Mouse (Mus musculus): ENCODE results near the gene Gadd45gip1. TPM values are rescaled to one million over a fixed set of nuclear protein-coding genes. Genes with fewer than 3 reads are reported as not detected.

Gene Gadd45gip1
- polyA plus RNA-seq, 1 experiment = 45.5 TPM

- 25% methylated on average over 8 of the region's 8 CpGs for WGBS
- Histone ChIP-seq H3K4me3 (replicated peaks; ENCODE audit: insufficient read depth, low read depth, low read length) (no peak overlapping the region), H3K27ac (ENCODE audit: insufficient read depth, low read length) (peak overlapping the region; percentile 27; the same call in 1 of the 2 replicates), H3K4me1 (ENCODE audit: control insufficient read depth, insufficient read depth, low read length) (peaks cover 35% of the 10 kb centered on the region), H3K27me3 (ENCODE audit: control insufficient read depth, insufficient read depth, low read length) (no peaks in the 10 kb centered on the region)
- TF ChIP-seq POLR2A (IDR thresholded peaks at IDR 0.05; ENCODE audit: borderline replicate concordance, insufficient read depth, low read length) (no peak), CTCF (IDR thresholded peaks at IDR 0.05; ENCODE audit: borderline replicate concordance, insufficient read depth, low read depth, low read length) (no peak)
- DNase-seq = peak; percentile 53 to 64
Observed at GRCm38 (mm10) chr8:84837149-84837911, 6.0 kb downstream of the Gadd45gip1 start.

GRCm38 (mm10) chr8:84837912-84838470, 6.7 kb downstream of the Gadd45gip1 start:
- TF ChIP-seq POLR2A (IDR thresholded peaks at IDR 0.05; ENCODE audit: borderline replicate concordance, insufficient read depth, low read length) (no peak), CTCF (IDR thresholded peaks at IDR 0.05; ENCODE audit: borderline replicate concordance, insufficient read depth, low read depth, low read length) (no peak)
- H3K4me3 ChIP-seq (replicated peaks; ENCODE audit: insufficient read depth, low read depth, low read length) = no peak overlapping the region
- DNase-seq = no peak
- no peak overlapping the region for H3K27ac ChIP-seq (ENCODE audit: insufficient read depth, low read length)
- H3K4me1 ChIP-seq (ENCODE audit: control insufficient read depth, insufficient read depth, low read length) = peaks cover 35% of the 10 kb centered on the region
- no peaks in the 10 kb centered on the region for H3K27me3 ChIP-seq (ENCODE audit: control insufficient read depth, insufficient read depth, low read length)
- WGBS = 71% methylated on average over 15 of the region's 15 CpGs

- no peak overlapping the region for H3K27ac ChIP-seq (ENCODE audit: insufficient read depth, low read length)
- no peak overlapping the region for H3K4me3 ChIP-seq (replicated peaks; ENCODE audit: insufficient read depth, low read depth, low read length)
- DNase-seq = no peak
- H3K4me1 ChIP-seq (ENCODE audit: control insufficient read depth, insufficient read depth, low read length) = peaks cover 35% of the 10 kb centered on the region
- H3K27me3 ChIP-seq (ENCODE audit: control insufficient read depth, insufficient read depth, low read length) = no peaks in the 10 kb centered on the region
- no peak for TF ChIP-seq CTCF (IDR thresholded peaks at IDR 0.05; ENCODE audit: borderline replicate concordance, insufficient read depth, low read depth, low read length)
- no peak for TF ChIP-seq POLR2A (IDR thresholded peaks at IDR 0.05; ENCODE audit: borderline replicate concordance, insufficient read depth, low read length)
- WGBS = 74% methylated on average over 5 of the region's 5 CpGs
Observed at GRCm38 (mm10) chr8:84838513-84838912, 7.2 kb downstream of the Gadd45gip1 start.

- H3K4me3 ChIP-seq (replicated peaks; ENCODE audit: insufficient read depth, low read depth, low read length) = no peak overlapping the region
- H3K27ac ChIP-seq (ENCODE audit: insufficient read depth, low read length) = no peak overlapping the region
- H3K4me1 ChIP-seq (ENCODE audit: control insufficient read depth, insufficient read depth, low read length) = peaks cover 30% of the 10 kb centered on the region
- TF ChIP-seq CTCF (IDR thresholded peaks at IDR 0.05; ENCODE audit: borderline replicate concordance, insufficient read depth, low read depth, low read length) = no peak
- TF ChIP-seq POLR2A (IDR thresholded peaks at IDR 0.05; ENCODE audit: borderline replicate concordance, insufficient read depth, low read length) = no peak
- DNase-seq = no peak
- WGBS = 92% methylated on average over 2 of the region's 2 CpGs
- H3K27me3 ChIP-seq (ENCODE audit: control insufficient read depth, insufficient read depth, low read length) = no peaks in the 10 kb centered on the region
Observed at GRCm38 (mm10) chr8:84839411-84839810, 8.1 kb downstream of the Gadd45gip1 start.

- H3K27ac ChIP-seq (ENCODE audit: insufficient read depth, low read length) = peak overlapping the region; percentile 66; the same call in 1 of the 2 replicates
- TF ChIP-seq POLR2A (IDR thresholded peaks at IDR 0.05; ENCODE audit: borderline replicate concordance, insufficient read depth, low read length) (no peak), CTCF (IDR thresholded peaks at IDR 0.05; ENCODE audit: borderline replicate concordance, insufficient read depth, low read depth, low read length) (no peak)
- peaks cover 30% of the 10 kb centered on the region for H3K4me1 ChIP-seq (ENCODE audit: control insufficient read depth, insufficient read depth, low read length)
- no peak for DNase-seq
- H3K27me3 ChIP-seq (ENCODE audit: control insufficient read depth, insufficient read depth, low read length) = no peaks in the 10 kb centered on the region
- WGBS = under 1% methylated on average over 7 of the region's 7 CpGs
- peak overlapping the region; percentile 98 for H3K4me3 ChIP-seq (replicated peaks; ENCODE audit: insufficient read depth, low read depth, low read length)
Observed at GRCm38 (mm10) chr8:84839875-84840247, 8.5 kb downstream of the Gadd45gip1 start.

- Histone ChIP-seq H3K27ac (ENCODE audit: insufficient read depth, low read length) (peak within 1 kb of the TSS; percentile 66; the same call in 1 of the 2 replicates), H3K27me3 (ENCODE audit: control insufficient read depth, insufficient read depth, low read length) (no peaks in the 10 kb centered on the region), H3K4me3 (replicated peaks; ENCODE audit: insufficient read depth, low read depth, low read length) (peak within 1 kb of the TSS; percentile 98), H3K4me1 (ENCODE audit: control insufficient read depth, insufficient read depth, low read length) (peaks cover 28% of the 10 kb centered on the region)
- WGBS = under 1% methylated on average over 55 of the region's 55 CpGs
- TF ChIP-seq CTCF (IDR thresholded peaks at IDR 0.05; ENCODE audit: borderline replicate concordance, insufficient read depth, low read depth, low read length) (no peak), POLR2A (IDR thresholded peaks at IDR 0.05; ENCODE audit: borderline replicate concordance, insufficient read depth, low read length) (peak; percentile 79)
- peak; percentile 92 for DNase-seq
Observed at GRCm38 (mm10) chr8:84840248-84840999, 9.1 kb downstream of the Gadd45gip1 start, which contains the start of gene Rad23a. Gene Rad23a, minus strand, starts transcription at chr8:84840665.

- DNase-seq = no peak
- no peak overlapping the region for H3K27ac ChIP-seq (ENCODE audit: insufficient read depth, low read length)
- H3K4me1 ChIP-seq (ENCODE audit: control insufficient read depth, insufficient read depth, low read length) = peaks cover 23% of the 10 kb centered on the region
- 76% methylated on average over 1 of the region's 1 CpGs for whole genome bisulfite sequencing
- TF ChIP-seq CTCF (IDR thresholded peaks at IDR 0.05; ENCODE audit: borderline replicate concordance, insufficient read depth, low read depth, low read length) (no peak), POLR2A (IDR thresholded peaks at IDR 0.05; ENCODE audit: borderline replicate concordance, insufficient read depth, low read length) (no peak)
- no peak overlapping the region for H3K4me3 ChIP-seq (replicated peaks; ENCODE audit: insufficient read depth, low read depth, low read length)
- H3K27me3 ChIP-seq (ENCODE audit: control insufficient read depth, insufficient read depth, low read length) = no peaks in the 10 kb centered on the region
Observed at GRCm38 (mm10) chr8:84841514-84841913, 10.2 kb downstream of the Gadd45gip1 start.
